Mouse (Mus musculus) intestine, embryonic 14.5 days (tissue): ENCODE measurements around the gene Vmn1r228. TPM values are rescaled to one million over a fixed set of nuclear protein-coding genes. Genes with fewer than 3 reads are reported as not detected.

ENCODE experiments used
- ATAC-seq: fragments of 200-750 bp; cut with Nextera tagmentation; replicated peaks from 2 replicates; pipeline ENCODE4 v1.8.0; 2017; ENCODE audit warnings: low read depth, moderate number of reproducible peaks, moderate TSS enrichment, moderate library complexity; ENCODE audit not compliant: low FRiP score, low TSS enrichment
- DNase-seq: peaks from one replicate; pipeline ENCODE4 v3.0.0-alpha.2; 2018; ENCODE audit warnings: low spot score
- H3K27ac ChIP-seq: fragments of 300-500 bp; sonication (generic); 2 replicates; pipeline ENCODE4 v1.5.1; 2014; ENCODE audit warnings: low read depth, mild to moderate bottlenecking, control low read depth
- H3K27me3 ChIP-seq: fragments of 300-500 bp; sonication (generic); replicated peaks from 2 replicates; pipeline ENCODE4 v1.6.1; 2014; ENCODE audit warnings: low read length, control low read depth; ENCODE audit not compliant: control insufficient read depth, insufficient read depth
- H3K36me3 ChIP-seq: fragments of 300-500 bp; sonication (generic); 2 replicates; pipeline ENCODE4 v1.6.1; 2014; ENCODE audit warnings: low read length, control low read depth; ENCODE audit not compliant: control insufficient read depth, insufficient read depth
- H3K4me1 ChIP-seq: fragments of 300-500 bp; sonication (generic); replicated peaks from 2 replicates; pipeline ENCODE4 v1.6.1; 2014; ENCODE audit warnings: low read length, control low read depth, mixed read lengths; ENCODE audit not compliant: control insufficient read depth, insufficient read depth
- H3K4me2 ChIP-seq: fragments of 300-500 bp; sonication (generic); 2 replicates; pipeline ENCODE4 v1.6.1; 2014; ENCODE audit warnings: low read length
- H3K4me3 ChIP-seq: fragments of 300-500 bp; sonication (generic); 2 replicates; pipeline ENCODE4 v1.5.1; 2014; ENCODE audit warnings: low read depth, low read length, control low read depth, mixed read lengths
- H3K9ac ChIP-seq: fragments of 300-500 bp; sonication (generic); 2 replicates; pipeline ENCODE4 v1.6.1; 2014; ENCODE audit warnings: mild to moderate bottlenecking, low read length
- H3K9me3 ChIP-seq: fragments of 300-500 bp; sonication (generic); 2 replicates; pipeline ENCODE4 v1.6.1; 2016; ENCODE audit warnings: low read length, control low read depth; ENCODE audit not compliant: control insufficient read depth
- WGBS: fragments of 180-500 bp; shearing (Covaris S2); extraction: QIAGEN DNeasy Blood & Tissue Kit; methylation state at CpG from one replicate; pipeline ENCODE4 v1.1.7; 2014; 5-methylcytosine and 5-hydroxymethylcytosine counted together
- polyA plus RNA-seq: library from polyadenylated mRNA; unstranded; fragments of >200 nt; fragmentation: Nextera tagmentation; extraction: Ambion mirVana; gene quantifications from 2 replicates; pipeline ENCODE4 v1.2.1, GENCODE M21; 2014

Gene Vmn1r228
- not detected in 2 replicates for polyA plus RNA-seq

DNA sequence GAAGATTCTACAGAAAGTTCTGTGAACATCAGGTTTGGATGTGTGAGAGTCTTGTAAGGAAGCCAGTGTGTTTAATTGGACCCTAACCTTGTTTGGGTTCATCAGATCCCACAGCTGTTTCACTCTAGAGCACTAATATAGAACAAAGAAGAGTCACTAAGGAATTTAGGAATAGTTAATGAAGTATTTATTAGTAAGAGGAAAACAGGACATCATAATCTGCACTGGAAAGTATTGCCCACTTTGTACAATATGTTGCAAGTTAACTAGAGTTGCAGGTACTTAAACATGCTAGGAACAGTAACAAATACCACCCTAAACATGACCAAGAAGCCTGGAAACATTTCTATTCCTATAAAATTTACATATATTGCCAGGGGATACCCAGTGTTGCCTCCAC is at the start of gene Vmn1r228:
Vmn1r228 (minus strand) TSS at position 101 of the 400 bp plus-strand sequence.
- H3K27ac ChIP-seq, result no peak within 1 kb of the TSS
- H3K4me1 ChIP-seq, result no peaks in the 10 kb centered on the region
- no peak for DNase-seq
- no peak within 1 kb of the TSS for H3K4me3 ChIP-seq
- no peak for ATAC-seq
- H3K9me3 ChIP-seq, result 0 out of 2 replicates have a peak, but pooled peaks cover 2% of the 10 kb centered on the region
- no peaks in the 10 kb centered on the region for H3K36me3 ChIP-seq
- H3K4me2 ChIP-seq, result no peak within 1 kb of the TSS
- no peaks in the 10 kb centered on the region for H3K27me3 ChIP-seq
- no peak within 1 kb of the TSS for H3K9ac ChIP-seq

DNA sequence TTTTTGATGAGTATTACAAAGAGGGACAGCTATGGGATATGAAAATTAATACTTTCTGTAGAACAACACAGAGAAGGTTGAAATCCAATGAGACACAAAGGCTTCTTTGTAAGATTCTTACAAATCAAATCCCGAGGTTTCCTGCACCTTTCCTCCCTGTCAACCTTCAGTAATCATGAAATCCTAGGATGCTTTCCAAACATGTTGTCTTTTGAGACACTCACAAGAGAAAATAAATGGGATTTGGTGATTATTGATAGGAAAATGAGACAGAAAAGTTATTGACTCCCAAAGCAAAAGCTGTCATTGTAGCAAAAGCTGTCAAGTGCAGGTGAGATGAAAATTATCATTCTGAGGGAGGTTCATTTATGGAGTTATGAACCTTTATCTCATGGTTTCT is 25.3 kb upstream of the Vmn1r228 start, which contains the start of gene Vmn1r229:
Vmn1r229 (plus strand) TSS at position 301 of the 400 bp plus-strand sequence.
- H3K9me3 ChIP-seq, result no peaks in the 10 kb centered on the region
- H3K27ac ChIP-seq, result no peak within 1 kb of the TSS
- H3K9ac ChIP-seq, result no peak within 1 kb of the TSS
- no peak within 1 kb of the TSS for H3K4me3 ChIP-seq
- WGBS, result 74% methylated on average over 1 of the region's 1 CpGs
- no peaks in the 10 kb centered on the region for H3K4me1 ChIP-seq
- no peak for DNase-seq
- H3K36me3 ChIP-seq, result no peaks in the 10 kb centered on the region
- no peaks in the 10 kb centered on the region for H3K27me3 ChIP-seq
- no peak for ATAC-seq
- H3K4me2 ChIP-seq, result no peak within 1 kb of the TSS

DNA sequence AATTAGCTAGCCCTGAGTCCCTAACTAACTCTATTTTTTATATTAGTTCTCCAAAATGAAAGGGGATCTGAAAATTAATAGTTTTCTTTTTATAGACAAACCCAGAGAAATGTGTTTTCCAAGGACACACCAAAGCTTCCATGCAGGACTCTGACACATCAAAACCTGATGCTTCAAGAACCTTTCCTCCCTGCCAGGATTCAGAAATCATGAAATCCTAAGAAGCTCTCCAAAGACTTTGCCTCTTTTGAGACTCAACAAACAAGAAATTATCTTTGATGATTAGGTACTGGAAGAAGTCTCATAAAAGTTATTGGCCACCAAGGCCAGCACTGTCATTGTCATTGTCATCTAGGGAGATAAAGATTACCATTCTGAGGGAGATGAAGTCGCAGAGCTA is 56.4 kb downstream of the Vmn1r228 start, which contains the start of gene Vmn1r227:
Vmn1r227 (plus strand) TSS at position 301 of the 400 bp plus-strand sequence.
- Histone ChIP-seq H3K27me3 (no peaks in the 10 kb centered on the region), H3K4me2 (no peak within 1 kb of the TSS), H3K4me1 (no peaks in the 10 kb centered on the region), H3K4me3 (no peak within 1 kb of the TSS), H3K9me3 (no peaks in the 10 kb centered on the region), H3K36me3 (no peaks in the 10 kb centered on the region), H3K27ac (no peak within 1 kb of the TSS), H3K9ac (no peak within 1 kb of the TSS)
- DNase-seq (no peak), ATAC-seq (no peak)
- 28% methylated on average over 1 of the region's 1 CpGs for WGBS

Other genes starting within 250 kb of the Vmn1r228 start
- not detected in 2 replicates for gene Vmn2r109, start 221.4 kb downstream of the Vmn1r228 start, polyA plus RNA-seq
- gene Vmn2r110, start 189.7 kb downstream of the Vmn1r228 start, polyA plus RNA-seq, result 0.03 TPM in 2 replicates
- not detected in 2 replicates for gene Fpr-rs3, start 161.3 kb downstream of the Vmn1r228 start, polyA plus RNA-seq
- not detected in 2 replicates for gene Vmn1r226, start 103.3 kb downstream of the Vmn1r228 start, polyA plus RNA-seq
- not detected in 2 replicates for gene Vmn1r227, start 56.3 kb downstream of the Vmn1r228 start, polyA plus RNA-seq
- gene Vmn1r229, start 25.4 kb upstream of the Vmn1r228 start, polyA plus RNA-seq, result not detected in 2 replicates
- not detected in 2 replicates for gene Vmn1r230, start 54.3 kb upstream of the Vmn1r228 start, polyA plus RNA-seq
- not detected in 2 replicates for gene Vmn1r231, start 118.9 kb upstream of the Vmn1r228 start, polyA plus RNA-seq
- gene Vmn1r232, start 133.6 kb upstream of the Vmn1r228 start, polyA plus RNA-seq, result not detected in 2 replicates
- gene Ppp2r1a, start 159.2 kb upstream of the Vmn1r228 start, polyA plus RNA-seq, result 415 and 446 TPM in 2 replicates
- not detected in 2 replicates for gene Vmn1r233, start 210.3 kb upstream of the Vmn1r228 start, polyA plus RNA-seq
- 15.0 and 17.3 TPM in 2 replicates for gene Zfp160, start 222.7 kb upstream of the Vmn1r228 start, polyA plus RNA-seq